Comparison of ENCODE assay signal across 8 mouse cellular contexts in the genomic region with DNA sequence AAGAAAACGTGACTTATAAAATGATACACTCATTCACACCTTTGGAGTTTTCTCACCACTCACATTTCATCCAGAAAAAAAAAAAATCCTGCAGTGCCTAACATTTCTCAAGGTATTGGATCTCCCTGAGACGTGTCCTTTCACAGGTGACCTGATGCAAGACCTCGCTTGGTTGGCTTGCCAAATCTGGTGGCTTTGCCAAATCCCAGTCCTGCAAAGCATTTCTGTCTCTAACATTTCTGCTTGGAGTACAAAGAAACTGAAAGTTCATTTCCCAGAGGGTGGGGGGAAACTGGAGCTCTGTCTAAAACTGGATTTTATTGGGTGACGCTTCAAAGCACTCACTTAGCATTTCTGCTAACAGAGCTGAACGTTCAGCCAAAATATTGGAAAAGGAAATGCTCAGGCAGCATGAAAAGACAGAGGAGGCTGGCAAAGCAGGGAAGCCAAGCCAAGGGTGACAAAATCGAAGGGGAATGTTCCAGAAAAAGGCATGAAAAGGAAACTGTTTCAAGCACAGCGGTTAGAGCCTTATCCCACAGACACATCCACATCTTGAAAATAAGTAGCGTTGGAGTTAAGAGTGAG.
A peak's percentile ranks its signal among the peaks of the same experiment; 100 is the strongest.
DNase-seq lines count a peak whose midpoint lies in the region; TF ChIP-seq lines count a peak whose summit lies in the region.

No protein-coding gene starts in this region.

- no peak overlapping the region for H3K27ac ChIP-seq in left cerebral cortex, adult 2 months

- intact Hi-C loops in left cerebral cortex, postnatal 14 days (cut with DNase I) = no loop called here
- intact Hi-C loops in left cerebral cortex, adult 2 months (cut with DNase I) = no loop called here

- H3K4me3 ChIP-seq in left cerebral cortex, adult 2 months = no peak overlapping the region

- DNase-seq in adrenal gland, adult 8-10 months = peak; percentile 1
- DNase-seq in adrenal gland, postnatal 4 days (ENCODE audit: low spot score in 2 of 2) = no peak
- DNase-seq in left cerebral cortex, postnatal 14 days (ENCODE audit: low spot score in 2 of 2) = peak; percentile 24 to 40
- no peak for DNase-seq in left cerebral cortex, adult 2 months (ENCODE audit: extremely low spot score in 1 of 2, low spot score in 2 of 2)
- peak; percentile 11 for DNase-seq in cerebellum, adult 9-10 months
- DNase-seq in layer of hippocampus, postnatal 14 days (ENCODE audit: low spot score in 2 of 2) = peak; percentile 13 to 74
- no peak for DNase-seq in neural tube, embryonic 10.5 days (ENCODE audit: extremely low spot score, low spot score)
- no peak for DNase-seq in urinary bladder, postnatal 10 days (ENCODE audit: low spot score)

- no peak for TF ChIP-seq CTCF in left cerebral cortex, adult 2 months (IDR thresholded peaks at IDR 0.05)

Comparison
In these comparisons a context has a peak if more than half of its experiments do, and no peak if none do; other contexts are left out.
1. DNase-seq: peak in adrenal gland, adult 8-10 months (single experiment), left cerebral cortex, postnatal 14 days (2 of 2), cerebellum, adult 9-10 months (single experiment) and layer of hippocampus, postnatal 14 days (2 of 2); none in adrenal gland, postnatal 4 days (0 of 2), left cerebral cortex, adult 2 months (0 of 2), neural tube, embryonic 10.5 days (single experiment) and urinary bladder, postnatal 10 days (single experiment).